Mouse (Mus musculus): ENCODE measurements at regions not wholly inside any gene's neighbourhood (a gene's known extent, or its start where the extent isn't known, plus 50 kb on each side); places are given as distances from the start of the nearest gene placed in this dataset.
"Not testable (repeated sequence)": the region's sequence is repeated elsewhere in the genome, so short reads cannot be mapped to it uniquely, and the experiment has no call there.

GRCm38 (mm10) chr15:84616880-84617279 lies 52.5 kb upstream of the Prr5 start:
- DNase-seq (ENCODE audit: low spot score): not testable (repeated sequence)

DNA sequence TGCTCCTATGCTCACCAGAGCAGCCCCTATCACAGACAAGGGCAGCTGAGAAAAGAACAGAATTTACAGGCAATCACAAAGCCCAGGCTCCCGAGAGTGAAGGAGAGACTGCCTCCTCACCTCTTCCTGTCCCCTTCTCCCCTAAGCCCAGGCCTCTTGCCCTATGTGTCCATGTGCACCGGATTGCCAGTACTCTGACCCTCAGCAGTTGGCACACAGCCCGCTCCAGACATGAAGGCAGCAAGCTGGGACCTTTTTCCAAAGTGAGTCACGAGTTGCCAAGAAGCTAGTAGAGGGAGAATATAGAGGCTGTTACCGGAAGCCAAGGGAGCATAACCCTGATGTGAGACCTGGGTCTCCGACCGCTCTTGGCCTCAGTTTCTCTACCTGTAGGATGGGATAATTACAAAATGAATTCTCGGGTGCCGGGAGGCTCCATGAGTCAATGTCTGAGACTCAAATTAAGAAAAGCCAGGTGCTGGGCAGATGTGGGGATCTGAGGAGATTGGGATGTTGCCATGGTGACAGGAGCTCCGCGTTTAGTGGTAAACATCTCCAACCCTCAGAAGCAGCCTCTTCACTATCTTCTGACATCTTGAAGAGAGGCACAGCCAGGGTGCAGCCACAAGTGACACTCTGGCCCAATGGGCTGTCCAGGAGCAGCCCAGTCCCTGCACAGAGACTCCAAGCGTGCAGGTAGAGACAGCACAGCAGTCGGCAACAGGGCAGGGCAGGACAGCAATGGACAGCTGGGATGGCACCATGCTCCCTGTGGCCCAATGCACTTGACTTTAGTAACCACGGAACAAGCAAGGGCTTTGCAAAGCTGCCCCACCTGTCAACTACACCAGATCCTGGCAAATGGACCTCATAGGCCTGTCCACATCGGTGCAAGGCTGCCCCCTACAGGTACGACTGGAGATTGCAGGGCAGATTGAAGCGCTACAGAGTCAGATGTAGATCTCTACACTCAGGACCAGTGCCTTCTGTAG lies 55.6 kb upstream of the Prr5 start:
- peak; percentile 75 for DNase-seq (ENCODE audit: low spot score)

DNA sequence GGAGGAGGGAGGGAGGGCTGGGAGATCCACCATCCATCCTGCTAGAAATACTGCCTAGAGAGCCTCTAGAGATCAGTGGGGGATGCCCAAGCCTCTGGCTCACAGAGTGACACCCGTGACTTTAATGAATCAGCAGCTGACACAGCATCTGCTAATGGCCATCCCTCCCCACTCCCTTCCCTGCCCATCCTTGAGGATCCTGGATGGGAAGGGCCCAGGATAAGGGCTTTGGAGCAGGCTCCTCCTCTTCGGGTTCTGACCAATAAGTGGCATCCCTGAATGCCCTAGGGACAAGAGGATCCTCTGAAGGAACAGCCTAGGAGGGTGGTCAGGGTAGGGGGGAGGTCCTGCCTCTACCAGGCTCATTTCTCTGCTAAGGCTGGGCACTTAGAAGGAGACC lies 55.3 kb upstream of the Rtl6 start:
- no peak for DNase-seq (ENCODE audit: low spot score)

GRCm38 (mm10) chr15:84609825-84610442 lies 52.3 kb upstream of the Rtl6 start:
- no peak for DNase-seq (ENCODE audit: low spot score)

- DNase-seq (ENCODE audit: low spot score): no peak
Measured at GRCm38 (mm10) chr15:84609063-84609462, 51.4 kb upstream of the Rtl6 start.

Data from c-Kit-positive CD71-positive TER-119-positive erythroid progenitor cells, embryonic 14.5 days (primary cell).